Mouse (Mus musculus) lung, postnatal 10 days (tissue): ENCODE results near the gene Pdgfra.

Experiments
- DNase-seq: peaks from one replicate; pipeline ENCODE4 v3.0.0; 2021

Gene Pdgfra

GRCm38 (mm10) chr5:75214520-75214919 is 62.4 kb downstream of the Pdgfra start:
- peak; percentile 21 for DNase-seq

- DNase-seq, result no peak
Measured at GRCm38 (mm10) chr5:75214929-75215328, 62.8 kb downstream of the Pdgfra start.

- DNase-seq, result no peak
Measured at GRCm38 (mm10) chr5:75215678-75216256, 63.7 kb downstream of the Pdgfra start.

- DNase-seq, result no peak
Measured at GRCm38 (mm10) chr5:75221610-75222009, 69.5 kb downstream of the Pdgfra start.

- no peak for DNase-seq
Measured at GRCm38 (mm10) chr5:75222491-75223265, 70.6 kb downstream of the Pdgfra start.

- DNase-seq, result peak; percentile 64
Measured at GRCm38 (mm10) chr5:75238363-75238762, 86.3 kb downstream of the Pdgfra start.

- peak; percentile 26 for DNase-seq
Measured at GRCm38 (mm10) chr5:75238928-75239777, 87.1 kb downstream of the Pdgfra start.

- DNase-seq, result no peak
Measured at GRCm38 (mm10) chr5:75247070-75247740, 95.1 kb downstream of the Pdgfra start.
